Mouse (Mus musculus) adrenal gland, adult 10 weeks (tissue): Measurements from ENCODE around the gene Jade3. TPM values are rescaled to one million over a fixed set of nuclear protein-coding genes. Genes with fewer than 3 reads are reported as not detected.

Source experiments
- polyA plus RNA-seq: library from polyadenylated mRNA; stranded (reverse); fragments of 350-450 nt; fragmentation: Illumina TruSeq; extraction: RNeasy Lipid Tissue Mini Kit (QIAGEN cat#74804); gene quantifications from one replicate; pipeline ENCODE4 v1.2.3, GENCODE M21; 2014; ENCODE audit warnings: low read depth, low replicate concordance

The Jade3 gene
- 12.6 TPM for polyA plus RNA-seq

GRCm38 (mm10) chrX:20425140-20425838 is at the start of gene Jade3:
Gene Jade3 (plus strand): TSS chrX:20425688.

GRCm38 (mm10) chrX:20549532-20549931 is 124.0 kb downstream of the Jade3 start, which contains the start of gene Rgn:
Gene Rgn (plus strand): TSS chrX:20549787.

Other genes with a start within 250 kb of the Jade3 start
- 26.1 TPM for gene Slc9a7, start 133.9 kb upstream of the Jade3 start, polyA plus RNA-seq
- gene Rp2, start 61.2 kb upstream of the Jade3 start, polyA plus RNA-seq, result 55.2 TPM
- gene Rgn, start 124.1 kb downstream of the Jade3 start, polyA plus RNA-seq, result 8.8 TPM
- gene Rbm10, start 191.8 kb downstream of the Jade3 start, polyA plus RNA-seq, result 6.1 TPM
- gene Ndufb11, start 191.9 kb downstream of the Jade3 start, polyA plus RNA-seq, result 48.1 TPM
- gene Uba1, start 232.6 kb downstream of the Jade3 start, polyA plus RNA-seq, result 233 TPM